Mouse (Mus musculus) hematopoietic multipotent progenitor cell, adult 10-12 weeks (in vitro differentiated cells): ENCODE data around the gene Ak2. TPM values are rescaled to one million over a fixed set of nuclear protein-coding genes. Genes with fewer than 3 reads are reported as not detected.

Source experiments
- polyA plus RNA-seq: library from polyadenylated mRNA; stranded (reverse); fragments of >175 nt; gene quantifications from 2 replicates; pipeline ENCODE4 v1.2.3, GENCODE M21; 2012; ENCODE audit warnings: low replicate concordance

Ak2 gene
- polyA plus RNA-seq = 58.7 and 59.5 TPM in 2 replicates

DNA sequence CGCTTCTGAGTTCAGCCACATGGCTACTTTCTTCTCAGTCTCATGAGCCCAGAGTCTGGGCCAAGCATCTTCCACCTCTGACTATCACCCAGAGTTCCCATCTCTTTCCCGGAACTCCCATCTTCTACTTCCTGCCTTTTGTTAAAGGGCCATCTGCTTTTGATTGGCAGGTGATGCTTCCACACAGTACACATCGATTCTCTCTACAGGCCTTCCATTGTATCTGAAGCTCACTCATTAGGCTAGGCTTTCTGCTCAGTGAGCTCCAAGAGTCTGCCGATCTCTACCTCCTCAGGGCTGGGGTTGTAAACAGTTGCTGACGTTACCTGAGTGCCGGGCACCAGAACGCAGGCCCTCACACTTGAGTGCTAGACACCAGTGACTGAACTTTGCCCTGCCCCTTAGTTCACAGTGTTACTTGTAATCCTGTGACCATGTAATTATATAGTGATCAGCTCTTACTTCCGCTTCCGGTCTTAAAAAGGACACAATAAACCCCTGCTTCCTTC, at the start of gene Ak2:
Gene Ak2 (plus strand): TSS at position 459 of the 509 bp plus-strand sequence.

DNA sequence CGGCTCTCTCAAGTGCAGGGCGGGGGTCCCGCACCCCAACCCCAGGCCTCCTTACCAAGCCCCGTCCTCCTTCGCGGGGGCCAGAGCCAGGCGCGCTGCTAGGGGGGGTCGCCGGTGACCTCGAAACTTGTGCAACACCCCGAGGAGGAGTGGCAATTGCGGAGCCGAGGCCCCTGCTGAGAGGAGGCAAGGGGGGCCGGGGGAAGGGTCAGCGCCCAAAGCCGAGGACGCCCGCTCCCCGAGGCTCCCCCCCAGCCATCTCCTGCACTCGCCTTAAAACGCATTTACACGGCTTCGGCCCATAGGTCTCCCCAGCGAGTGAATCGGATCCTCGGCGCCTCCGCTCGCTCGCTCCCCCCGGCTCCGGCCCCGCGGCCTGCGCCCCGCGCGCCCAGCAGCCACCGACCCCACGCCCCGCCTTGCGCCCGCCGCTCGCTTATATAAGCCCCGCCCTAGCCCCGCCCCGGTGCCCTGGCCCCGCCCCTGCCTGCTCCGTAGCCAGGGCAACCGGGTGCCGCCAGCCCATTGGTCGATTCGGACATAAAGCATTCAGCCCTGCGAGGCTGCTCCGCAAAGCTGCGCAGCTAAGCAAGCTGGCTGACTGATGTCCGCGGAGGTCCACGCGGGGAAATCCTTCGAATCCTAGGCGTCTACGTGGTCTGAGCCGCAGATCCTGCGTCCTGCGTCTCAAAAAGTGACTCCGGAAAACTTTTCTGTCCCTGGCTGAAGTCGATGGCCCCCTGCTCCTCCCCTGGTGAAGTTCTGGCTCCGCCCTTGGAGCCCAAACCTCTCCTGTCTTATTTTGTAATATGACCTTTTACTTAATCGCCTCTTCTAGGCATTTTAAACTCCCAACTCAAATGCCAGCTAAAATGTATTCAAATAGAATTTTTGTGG, 29.5 kb upstream of the Ak2 start, which contains the start of gene Azin2:
Gene Azin2 (minus strand): TSS at position 414 of the 897 bp plus-strand sequence.

DNA sequence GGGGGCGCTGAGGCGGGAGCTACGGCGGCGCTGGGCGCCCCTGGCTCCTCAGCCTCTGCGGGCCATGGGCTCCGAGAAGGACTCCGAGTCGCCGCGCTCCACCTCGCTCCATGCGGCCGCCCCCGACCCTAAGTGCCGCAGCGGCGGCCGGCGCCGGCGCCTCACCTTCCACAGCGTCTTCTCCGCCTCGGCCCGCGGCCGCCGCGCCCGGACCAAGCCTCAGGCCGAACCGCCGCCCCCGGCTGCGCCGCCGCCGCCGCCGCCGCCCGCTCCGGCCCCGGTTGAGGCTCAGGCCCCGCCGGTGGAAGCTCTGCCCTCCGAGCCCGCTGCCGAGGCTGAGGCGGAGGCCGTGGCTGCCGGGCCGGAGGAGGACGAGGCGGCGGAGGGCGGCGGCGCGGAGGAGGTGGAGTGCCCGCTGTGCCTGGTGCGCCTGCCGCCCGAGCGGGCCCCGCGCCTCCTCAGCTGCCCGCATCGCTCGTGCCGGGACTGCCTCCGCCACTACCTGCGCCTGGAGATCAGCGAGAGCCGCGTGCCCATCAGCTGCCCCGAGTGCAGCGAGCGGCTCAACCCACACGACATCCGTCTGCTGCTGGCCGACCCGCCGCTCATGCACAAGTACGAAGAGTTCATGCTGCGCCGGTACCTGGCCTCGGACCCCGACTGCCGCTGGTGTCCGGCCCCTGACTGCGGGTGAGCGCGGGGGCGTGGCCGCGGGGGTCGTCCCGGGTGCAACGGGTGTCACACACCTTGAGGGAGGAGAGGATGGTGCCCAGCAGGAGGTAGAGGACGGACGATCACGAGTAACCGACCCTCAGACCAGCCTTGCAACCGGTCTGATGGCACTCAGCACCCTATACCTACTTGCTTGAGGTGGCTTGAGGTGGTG, 66.7 kb downstream of the Ak2 start, which contains the start of gene Rnf19b:
Gene Rnf19b (plus strand): TSS at position 65 of the 886 bp plus-strand sequence.

Other genes starting within 250 kb of the Ak2 start
- 0.08 TPM in 1 of 2 replicates, not detected in the other for gene A3galt2, start 236.6 kb upstream of the Ak2 start, polyA plus RNA-seq
- 133 and 182 TPM in 2 replicates for gene Zfp362, start 185.9 kb upstream of the Ak2 start, polyA plus RNA-seq
- gene Trim62, start 108.4 kb upstream of the Ak2 start, polyA plus RNA-seq = 3.6 and 11.1 TPM in 2 replicates
- 1.5 and 3.2 TPM in 2 replicates for gene Azin2, start 29.5 kb upstream of the Ak2 start, polyA plus RNA-seq
- 103 and 178 TPM in 2 replicates for gene Rnf19b, start 66.3 kb downstream of the Ak2 start, polyA plus RNA-seq
- gene Tmem54, start 113.6 kb downstream of the Ak2 start, polyA plus RNA-seq = not detected in 2 replicates
- not detected in 2 replicates for gene Hpca, start 130.1 kb downstream of the Ak2 start, polyA plus RNA-seq
- 0.15 and 0.46 TPM in 2 replicates for gene Fndc5, start 145.0 kb downstream of the Ak2 start, polyA plus RNA-seq
- gene S100pbp, start 197.8 kb downstream of the Ak2 start, polyA plus RNA-seq = 4.2 and 5.2 TPM in 2 replicates
- gene Yars, start 197.8 kb downstream of the Ak2 start, polyA plus RNA-seq = 11.6 and 15.9 TPM in 2 replicates